Mouse (Mus musculus) left cerebral cortex, postnatal 25 days (tissue): ENCODE results near the gene Cuedc2. TPM values are rescaled to one million over a fixed set of nuclear protein-coding genes. Genes with fewer than 3 reads are reported as not detected.

Experiments used
- DNase-seq, 2 experiments: peaks; one replicate each; pipeline ENCODE4 v3.0.0; 2022; ENCODE audit warnings: low spot score in 2 of 2, mixed read lengths in 1 of 2
- intact Hi-C: fragments of 180-260 bp; cut with DNase I; formaldehyde crosslinking; loops from one replicate; pipeline ENCODE4 v1.15.1; 2025
- total RNA-seq, 2 experiments: library from RNA; stranded (reverse); gene quantifications; 2 replicates each; pipeline ENCODE4 v1.2.3; 2021

Cuedc2 gene
- total RNA-seq, 2 experiments from 2014 or later, result 174 to 185 TPM

DNA sequence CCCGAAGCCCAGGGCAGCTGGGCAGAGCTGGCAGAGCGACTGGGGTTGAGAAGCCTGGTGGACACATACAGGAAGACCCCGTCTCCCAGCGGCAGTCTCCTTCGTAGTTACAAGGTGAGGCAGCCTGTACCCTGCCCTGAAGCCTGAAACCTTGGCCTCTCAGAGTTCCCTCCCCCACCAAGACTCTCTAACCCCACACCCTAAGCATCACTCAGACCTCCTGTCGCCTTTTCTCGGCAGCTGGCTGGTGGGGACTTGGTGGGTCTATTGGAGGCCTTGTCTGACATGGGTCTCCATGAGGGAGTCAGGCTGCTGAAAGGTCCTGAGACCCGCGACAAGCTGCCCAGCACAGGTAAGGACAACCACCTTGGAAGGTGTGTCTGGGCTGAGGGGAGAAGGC, 27.2 kb downstream of the Cuedc2 start:
- DNase-seq, result no peak
- intact Hi-C loops, result no loop called here

GRCm38 (mm10) chr19:46310312-46310865, 28.1 kb downstream of the Cuedc2 start:
- intact Hi-C loops, result no loop called here
- DNase-seq, result no peak

- DNase-seq, result no peak
- intact Hi-C loops, result loop anchor here (2.0 kb wide), 1 partner anchor 175 kb away; no protein-coding TSS in a partner anchor
Observed at GRCm38 (mm10) chr19:46309651-46310305, 28.7 kb downstream of the Cuedc2 start.

GRCm38 (mm10) chr19:46308706-46309435, 29.6 kb downstream of the Cuedc2 start:
- intact Hi-C loops, result loop anchor here (2.0 kb wide), 1 partner anchor 174 kb away; no protein-coding TSS in a partner anchor
- DNase-seq, result peak; percentile 87 to 89

DNA sequence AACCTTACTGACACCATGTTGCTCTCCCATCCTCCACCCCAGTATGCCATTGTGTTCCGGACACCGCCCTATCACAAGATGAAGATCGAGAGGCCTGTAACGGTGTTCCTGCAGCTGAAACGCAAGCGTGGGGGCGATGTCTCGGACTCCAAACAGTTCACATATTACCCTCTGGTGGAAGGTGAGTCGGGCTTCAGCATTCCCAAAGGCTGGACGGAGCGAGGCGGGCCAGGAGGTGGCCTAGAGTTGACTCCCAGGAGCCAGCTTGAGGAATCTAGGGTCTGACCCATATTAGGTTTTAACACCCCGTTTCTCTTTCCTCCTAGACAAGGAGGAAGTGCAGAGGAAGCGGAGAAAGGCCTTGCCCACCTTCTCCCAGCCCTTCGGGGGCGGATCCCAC, 30.2 kb downstream of the Cuedc2 start:
- intact Hi-C loops, result loop anchor here (2.0 kb wide), 1 partner anchor 174 kb away; no protein-coding TSS in a partner anchor
- no peak for DNase-seq

- no peak for DNase-seq
Observed at GRCm38 (mm10) chr19:46307781-46308180, 30.7 kb downstream of the Cuedc2 start.

GRCm38 (mm10) chr19:46306751-46307289, 31.7 kb downstream of the Cuedc2 start:
- intact Hi-C loops, result no loop called here
- DNase-seq, result no peak

More at GRCm38 (mm10) chr19:46307781-46308180, 30.7 kb downstream of the Cuedc2 start:
- intact Hi-C loops, result loop anchor here (2.0 kb wide), 1 partner anchor 173 kb away; no protein-coding TSS in a partner anchor

DNA sequence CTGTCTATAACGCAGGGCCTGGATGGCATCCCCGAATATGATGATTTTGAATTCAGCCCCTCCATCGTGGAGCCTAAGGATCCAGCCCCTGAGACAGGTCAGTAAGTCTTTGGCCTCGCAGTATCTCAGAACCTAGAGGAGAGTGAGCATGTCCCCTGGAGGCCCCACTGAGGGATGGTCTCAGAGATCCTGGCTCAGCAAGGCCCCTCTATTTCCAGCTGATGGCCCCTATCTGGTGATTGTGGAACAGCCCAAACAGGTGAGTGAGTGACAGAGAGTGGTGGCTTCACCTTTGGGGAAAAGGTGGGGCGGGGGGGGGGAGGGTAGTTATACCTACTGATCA, 32.3 kb downstream of the Cuedc2 start:
- intact Hi-C loops, result no loop called here
- no peak for DNase-seq

DNA sequence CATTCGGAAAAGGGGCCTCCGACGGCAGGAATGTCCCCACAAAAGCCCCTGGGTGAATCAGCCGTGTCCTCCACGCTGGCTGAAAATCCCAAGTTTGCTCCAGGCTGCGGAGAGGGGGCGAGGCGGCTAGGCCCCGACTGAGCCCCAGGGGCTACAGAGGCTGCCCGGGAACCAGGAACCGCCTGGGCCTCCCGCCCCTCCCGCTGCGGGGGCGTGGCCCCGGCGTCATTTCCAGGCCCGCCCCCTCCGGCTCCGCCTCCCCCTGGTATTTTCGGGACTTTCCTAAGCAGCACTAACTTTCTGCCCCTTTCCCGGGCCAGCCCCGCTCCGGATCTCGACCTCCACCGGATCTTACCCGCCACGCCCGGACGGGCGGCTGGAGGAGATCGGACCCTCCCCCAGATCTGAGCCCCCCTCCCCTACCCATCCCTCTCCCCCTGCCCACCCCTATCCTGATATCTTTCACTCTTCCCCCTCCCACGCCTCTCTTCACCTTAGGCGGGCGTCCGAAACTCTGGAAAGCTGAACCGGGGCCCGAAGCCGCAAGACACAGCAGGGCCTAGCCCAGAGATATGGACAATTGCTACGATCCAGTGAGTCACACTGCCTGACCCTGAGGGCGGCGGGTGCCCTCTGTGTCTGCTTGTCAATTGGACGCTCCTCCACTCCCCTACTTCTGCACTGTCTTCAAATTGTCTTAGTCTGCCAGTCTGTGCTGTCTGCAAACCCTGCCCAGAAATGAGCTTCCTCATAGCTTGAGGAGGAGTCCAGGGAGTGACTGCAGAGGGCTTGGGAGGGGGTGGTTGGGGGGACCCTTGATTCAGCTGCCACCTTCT, 32.9 kb downstream of the Cuedc2 start:
- peak; percentile 58 to 68 for DNase-seq
- intact Hi-C loops, result no loop called here

DNA sequence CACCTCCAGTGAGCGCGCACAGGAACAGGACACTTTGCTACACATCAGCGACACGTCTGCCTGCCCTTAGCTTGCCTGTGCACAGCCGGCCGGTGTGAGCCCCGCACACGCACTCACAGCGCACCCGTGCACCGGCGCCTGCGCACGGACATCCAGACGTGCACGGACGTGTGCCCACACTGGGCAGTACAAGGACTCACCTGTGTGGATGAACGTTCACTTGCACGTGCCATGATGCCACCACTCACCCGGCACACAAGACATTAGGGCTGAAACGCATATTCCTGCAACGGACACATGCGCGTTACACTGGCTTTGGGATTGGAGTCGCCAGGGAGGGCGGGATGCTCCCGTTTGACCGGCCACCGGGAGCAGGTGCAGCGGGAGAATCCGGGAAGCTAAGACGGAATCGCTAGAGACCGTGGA, 33.6 kb downstream of the Cuedc2 start:
- no peak for DNase-seq
- intact Hi-C loops, result loop anchor here (1.0 kb wide), 1 partner anchor 25 kb away; no protein-coding TSS in a partner anchor

GRCm38 (mm10) chr19:46304216-46304841, 34.2 kb downstream of the Cuedc2 start, which contains the start of gene Nfkb2:
Gene Nfkb2, plus strand, starts transcription at chr19:46304320.
- intact Hi-C loops, result loop anchor here (1.0 kb wide), 1 partner anchor 26 kb away; no protein-coding TSS in a partner anchor
- DNase-seq, result peak; percentile 76 to 82

DNA sequence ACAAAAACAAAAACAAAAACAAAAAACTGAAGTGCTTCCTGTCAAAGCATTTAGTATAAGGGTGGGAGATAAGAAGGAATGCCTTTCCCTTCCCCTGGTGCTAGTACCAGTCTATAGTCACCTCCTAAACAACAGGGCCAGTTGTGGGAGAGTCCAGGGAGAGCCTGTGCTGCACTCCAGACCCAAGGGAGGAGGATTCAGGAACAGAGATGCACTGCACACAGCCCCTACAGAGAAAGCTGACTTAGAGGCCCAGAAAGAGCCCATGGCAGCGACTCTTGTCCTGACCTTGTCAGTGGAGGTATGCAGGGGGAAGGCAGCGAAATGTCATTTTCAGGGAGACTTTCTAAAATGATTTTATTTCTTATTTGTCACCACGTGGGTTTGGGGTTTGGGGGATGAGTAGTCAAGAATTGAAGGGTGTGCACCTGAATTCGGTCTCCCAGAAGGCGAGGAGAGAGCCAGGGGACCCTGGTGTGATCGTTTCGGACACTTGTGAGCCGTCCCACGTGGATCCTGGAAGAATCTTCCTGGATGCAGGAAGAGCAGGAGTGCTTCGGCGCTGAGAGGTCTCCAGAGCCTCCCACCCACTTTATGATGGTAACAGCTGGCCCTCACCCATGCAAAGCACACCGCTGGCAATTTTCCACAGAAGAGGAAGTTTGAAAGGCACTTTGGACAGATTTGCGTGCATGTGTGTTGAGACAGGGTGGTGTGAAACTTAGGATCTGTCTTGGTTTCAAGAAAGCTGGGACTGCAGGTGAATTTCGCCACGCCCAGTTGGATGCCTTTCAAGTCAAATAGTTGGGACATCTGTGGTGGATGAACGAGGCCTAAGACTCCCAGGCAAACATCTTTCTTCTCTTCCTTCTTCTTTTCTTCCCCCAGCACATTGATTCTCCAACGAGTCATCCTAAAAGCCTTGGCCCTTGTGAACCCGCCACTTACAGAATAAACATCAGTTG, 35.0 kb downstream of the Cuedc2 start:
- no peak for DNase-seq
- intact Hi-C loops, result loop anchor here (1.0 kb wide), 1 partner anchor 27 kb away; no protein-coding TSS in a partner anchor

- DNase-seq, result no peak
- intact Hi-C loops, result no loop called here
Observed at GRCm38 (mm10) chr19:46302551-46302950, 36.0 kb downstream of the Cuedc2 start.

- intact Hi-C loops, result no loop called here
- no peak for DNase-seq
Observed at GRCm38 (mm10) chr19:46300294-46301045, 38.0 kb downstream of the Cuedc2 start.

DNA sequence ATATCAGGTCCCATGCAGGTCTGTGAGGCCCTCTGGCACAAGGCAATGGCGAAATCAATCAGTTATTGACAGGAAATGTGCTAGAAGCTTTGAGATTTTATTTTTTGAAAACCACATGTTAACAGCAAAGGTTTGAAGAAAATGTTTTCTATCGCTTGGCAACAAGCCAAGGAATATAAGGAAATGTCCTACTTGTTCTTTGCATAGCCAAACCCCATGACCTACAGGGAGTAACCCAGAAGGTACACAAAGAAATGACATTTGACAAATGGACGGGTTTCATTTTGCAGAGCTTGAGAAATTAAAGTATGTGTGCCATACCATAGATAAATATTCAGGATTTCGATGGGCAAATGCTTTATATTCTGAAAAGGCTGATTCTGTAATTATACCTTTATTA, 41.6 kb downstream of the Cuedc2 start:
- intact Hi-C loops, result no loop called here
- DNase-seq, result no peak

DNA sequence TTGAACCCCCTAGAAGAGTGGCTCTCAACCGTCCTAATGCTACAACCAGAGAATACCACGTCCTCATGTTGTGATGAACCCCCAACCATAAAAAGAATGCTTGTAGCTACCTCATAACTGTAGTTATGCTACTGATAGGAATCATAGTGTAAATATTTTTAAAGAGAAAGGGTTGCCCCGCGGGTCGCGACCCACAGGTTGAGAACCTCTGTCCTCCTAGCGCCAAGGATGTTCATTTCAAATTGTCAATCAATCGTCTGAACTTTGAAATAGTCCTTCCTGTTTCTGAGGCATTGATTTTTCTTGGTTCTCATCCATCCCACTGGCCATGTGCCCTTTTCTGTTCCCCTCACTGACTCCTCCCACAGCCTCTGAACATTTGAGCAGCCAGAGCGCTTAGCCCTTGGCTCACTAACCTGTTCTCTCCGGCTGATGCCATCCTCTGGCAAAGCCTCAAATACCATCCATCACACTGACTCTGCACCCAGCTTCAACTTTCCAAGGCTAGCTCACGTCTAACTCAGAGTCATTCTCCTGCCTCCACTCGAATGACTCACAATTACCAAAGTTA, 47.9 kb downstream of the Cuedc2 start:
- intact Hi-C loops, result no loop called here

GRCm38 (mm10) chr19:46287566-46287965, 50.9 kb downstream of the Cuedc2 start:
- intact Hi-C loops, result no loop called here
- no peak for DNase-seq

More for the DNA sequence above, 47.9 kb downstream of the Cuedc2 start:
- no peak for DNase-seq
